Mouse (Mus musculus) urinary bladder, postnatal 14 days (tissue): Measurements from ENCODE around the gene Baiap3.
A peak's percentile ranks its signal among the peaks of the same experiment; 100 is the strongest.

Experiments
- DNase-seq: peaks from one replicate; pipeline ENCODE4 v3.0.0; 2021; ENCODE audit warnings: low spot score

Gene Baiap3

GRCm38 (mm10) chr17:25256140-25256754 is at the start of gene Baiap3:
Gene Baiap3 (minus strand): TSS chr17:25256364.
- DNase-seq = no peak

- DNase-seq = no peak
Measured at GRCm38 (mm10) chr17:25298094-25298493, 41.9 kb upstream of the Baiap3 start, which contains the start of gene Prss34. Gene Prss34 (plus strand): TSS chr17:25298394.

GRCm38 (mm10) chr17:25294111-25294510 is 37.9 kb upstream of the Baiap3 start:
- no peak for DNase-seq

GRCm38 (mm10) chr17:25293495-25293894 is 37.3 kb upstream of the Baiap3 start:
- DNase-seq = no peak

- DNase-seq = no peak
Measured at GRCm38 (mm10) chr17:25290411-25290810, 34.2 kb upstream of the Baiap3 start.

GRCm38 (mm10) chr17:25288842-25289241 is 32.7 kb upstream of the Baiap3 start:
- peak; percentile 45 for DNase-seq

GRCm38 (mm10) chr17:25285033-25285432 is 28.9 kb upstream of the Baiap3 start:
- peak; percentile 72 for DNase-seq

- peak; percentile 72 for DNase-seq
Measured at GRCm38 (mm10) chr17:25282133-25282532, 26.0 kb upstream of the Baiap3 start.

- DNase-seq = no peak
Measured at GRCm38 (mm10) chr17:25275833-25276232, 19.7 kb upstream of the Baiap3 start.

- DNase-seq = no peak
Measured at GRCm38 (mm10) chr17:25274571-25275346, 18.6 kb upstream of the Baiap3 start, which contains the start of gene Ube2i. Gene Ube2i (minus strand): TSS chr17:25274622.

GRCm38 (mm10) chr17:25273706-25274501 is 17.7 kb upstream of the Baiap3 start:
- DNase-seq = peak; percentile 92

GRCm38 (mm10) chr17:25272951-25273705 is 17.0 kb upstream of the Baiap3 start:
- peak; percentile 89 for DNase-seq

GRCm38 (mm10) chr17:25272326-25272725 is 16.2 kb upstream of the Baiap3 start:
- peak; percentile 30 for DNase-seq

- DNase-seq = no peak
Measured at GRCm38 (mm10) chr17:25270795-25271335, 14.7 kb upstream of the Baiap3 start.

GRCm38 (mm10) chr17:25264453-25264852 is 8.3 kb upstream of the Baiap3 start:
- no peak for DNase-seq

GRCm38 (mm10) chr17:25257804-25258261 is 1.7 kb upstream of the Baiap3 start:
- no peak for DNase-seq

- DNase-seq = no peak
Measured at GRCm38 (mm10) chr17:25255110-25255509, 1.1 kb downstream of the Baiap3 start.

- DNase-seq = no peak
Measured at GRCm38 (mm10) chr17:25253760-25254159, 2.4 kb downstream of the Baiap3 start.

GRCm38 (mm10) chr17:25252643-25253042 is 3.5 kb downstream of the Baiap3 start:
- DNase-seq = no peak

- no peak for DNase-seq
Measured at GRCm38 (mm10) chr17:25250181-25250835, 5.9 kb downstream of the Baiap3 start.
